Mouse (Mus musculus) stomach, postnatal 0 days (tissue): Measurements from ENCODE around the gene Slc25a11.

Experiments used
- CTCF ChIP-seq: IDR thresholded peaks from 2 replicates; pipeline ENCODE4 v1.5.1; 2016; ENCODE audit warnings: antibody characterized with exemption, low read depth, mild to moderate bottlenecking, moderate library complexity
- EP300 ChIP-seq: optimal IDR thresholded peaks from 2 replicates; pipeline ENCODE3; 2016; ENCODE audit warnings: antibody characterized with exemption

DNA sequence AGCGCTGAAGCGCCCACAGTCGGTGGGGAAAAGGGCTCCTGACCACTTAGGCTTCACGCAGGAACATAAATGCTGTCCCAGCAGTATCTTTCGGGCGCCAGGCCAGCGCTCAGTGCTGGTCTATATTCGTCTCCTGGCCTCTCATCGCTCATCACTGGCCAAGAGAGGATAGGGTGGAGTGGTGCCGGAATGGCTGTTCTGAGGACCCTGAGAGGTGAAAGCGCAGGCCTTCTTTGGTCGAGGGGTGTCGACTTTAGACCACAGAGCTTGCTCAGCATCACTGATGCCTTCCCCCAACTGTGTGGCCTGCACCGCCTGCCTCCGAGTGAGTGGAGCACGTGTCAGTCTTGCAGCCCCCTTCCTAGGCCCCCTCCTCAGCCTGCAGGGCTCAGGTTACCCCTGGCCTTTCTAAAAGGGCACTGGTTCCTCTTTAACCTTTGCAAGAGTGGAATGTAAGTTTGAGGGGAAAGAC lies 9.2 kb upstream of the Slc25a11 start:
- no peak for TF ChIP-seq CTCF
- TF ChIP-seq EP300: no peak
